Mouse (Mus musculus) embryo, embryonic 11 days (tissue): ENCODE measurements around the gene Rasgef1a.

Source experiments
- DNase-seq: peaks from one replicate; pipeline ENCODE4 v3.0.0-alpha.2; 2015

Rasgef1a gene

GRCm38 (mm10) chr6:118138731-118139709, 127.8 kb downstream of the Rasgef1a start, which contains the start of gene Csgalnact2:
Csgalnact2 (minus strand) TSS chr6:118139140.
- peak; percentile 93 for DNase-seq

- no peak for DNase-seq
Measured at GRCm38 (mm10) chr6:118140961-118141360, 129.7 kb downstream of the Rasgef1a start.
